Mouse (Mus musculus): ENCODE measurements around the gene Nat10. TPM values are rescaled to one million over a fixed set of nuclear protein-coding genes. Genes with fewer than 3 reads are reported as not detected.

Gene Nat10
- polyA plus RNA-seq, 1 experiment: 34.1 TPM

DNA sequence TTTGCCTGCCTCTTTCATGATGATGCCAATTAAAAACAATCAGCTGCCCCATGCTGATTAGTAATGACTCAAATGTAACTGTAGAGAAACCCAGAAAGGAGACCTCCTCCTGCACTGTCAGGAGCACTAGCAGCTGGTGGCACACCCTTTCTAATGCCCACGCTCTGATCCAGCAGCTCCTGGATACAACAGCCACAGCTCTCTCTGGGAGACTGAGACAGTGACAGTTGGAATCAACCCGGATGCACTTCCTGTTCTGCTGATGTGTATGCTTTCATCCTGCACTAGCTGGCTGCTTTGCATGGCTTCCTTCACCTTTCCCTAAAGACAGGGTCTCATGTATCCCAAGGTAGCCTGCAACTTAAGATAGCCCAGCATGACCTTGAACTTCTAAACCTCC, 15.0 kb downstream of the Nat10 start:
- no peak for DNase-seq (ENCODE audit: low spot score)

DNA sequence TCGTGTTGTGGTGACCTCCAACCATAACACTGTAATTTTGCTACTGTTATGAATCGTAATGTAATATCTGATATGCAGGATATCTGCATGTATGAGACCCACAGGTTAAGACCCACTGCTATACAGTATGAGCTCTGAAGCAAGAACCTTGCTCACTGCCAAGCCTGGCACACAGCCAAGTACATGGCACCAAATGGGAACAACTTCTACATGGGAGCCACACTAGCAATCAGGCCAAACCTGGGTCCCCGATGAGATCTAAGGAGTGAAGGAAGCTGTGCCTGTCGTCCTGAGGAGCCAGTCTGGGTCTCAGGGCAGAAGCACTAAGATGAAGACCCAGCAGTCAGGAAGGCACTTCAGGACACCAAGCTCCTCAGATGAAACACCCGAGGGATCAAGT, 15.6 kb downstream of the Nat10 start:
- DNase-seq (ENCODE audit: low spot score): peak; percentile 18

DNA sequence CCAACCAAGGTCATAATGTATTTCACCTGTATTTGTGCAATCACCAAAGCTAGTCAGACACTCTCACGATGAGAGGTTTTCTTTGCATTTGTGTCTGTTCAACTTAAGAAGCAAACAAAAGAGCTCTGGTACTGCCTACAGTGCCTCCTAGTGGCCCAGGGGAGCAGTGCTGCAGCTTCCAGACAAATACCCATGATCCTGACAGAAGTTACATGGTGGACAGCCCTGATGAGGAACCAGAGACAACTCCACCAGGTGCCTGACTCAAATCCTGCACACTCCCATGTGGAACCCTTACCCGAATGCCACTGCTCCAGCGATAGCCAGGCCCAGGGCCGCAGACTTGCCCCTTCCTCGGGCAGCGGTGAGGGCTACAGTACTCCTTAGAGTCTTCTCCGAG, 17.1 kb downstream of the Nat10 start:
- DNase-seq (ENCODE audit: low spot score): no peak

DNA sequence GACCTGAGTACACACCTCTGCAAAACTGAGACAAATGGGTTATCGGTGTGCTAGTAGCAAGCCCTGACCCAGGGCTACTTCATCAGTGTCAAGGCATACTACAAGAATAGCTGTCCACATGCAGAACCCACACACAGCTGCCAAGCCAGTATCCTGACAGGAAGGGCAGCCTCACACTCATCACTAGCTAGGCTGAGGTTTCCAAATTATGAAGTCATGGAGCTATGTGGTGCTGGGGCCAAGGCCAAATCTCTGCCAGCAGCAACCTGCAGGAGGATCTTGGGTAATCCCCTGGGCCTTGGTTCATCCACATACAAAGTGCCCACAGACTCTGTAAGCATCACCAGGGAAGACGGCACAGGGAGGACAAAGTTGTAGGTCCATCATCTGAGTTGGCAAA, 17.5 kb downstream of the Nat10 start:
- DNase-seq (ENCODE audit: low spot score): peak; percentile 14

DNA sequence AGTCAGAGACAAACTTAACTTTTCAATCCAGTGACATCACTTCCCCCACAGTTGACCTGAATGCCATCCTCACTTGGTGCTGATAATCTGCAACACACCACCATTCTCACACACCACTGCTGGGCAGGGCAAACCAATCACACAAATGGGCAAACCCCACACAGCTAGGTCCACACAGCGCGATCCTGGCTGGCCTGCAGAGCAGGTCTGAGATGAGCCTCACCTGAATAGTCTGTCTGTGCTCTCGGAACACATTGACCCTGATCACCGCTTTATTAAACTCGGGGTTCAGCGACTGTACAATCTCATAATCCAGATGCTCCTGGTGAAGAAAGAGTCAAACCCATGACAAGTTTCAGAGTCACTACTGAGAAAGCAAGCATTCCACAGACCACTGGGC, 18.2 kb downstream of the Nat10 start:
- peak; percentile 11 for DNase-seq (ENCODE audit: low spot score)

DNA sequence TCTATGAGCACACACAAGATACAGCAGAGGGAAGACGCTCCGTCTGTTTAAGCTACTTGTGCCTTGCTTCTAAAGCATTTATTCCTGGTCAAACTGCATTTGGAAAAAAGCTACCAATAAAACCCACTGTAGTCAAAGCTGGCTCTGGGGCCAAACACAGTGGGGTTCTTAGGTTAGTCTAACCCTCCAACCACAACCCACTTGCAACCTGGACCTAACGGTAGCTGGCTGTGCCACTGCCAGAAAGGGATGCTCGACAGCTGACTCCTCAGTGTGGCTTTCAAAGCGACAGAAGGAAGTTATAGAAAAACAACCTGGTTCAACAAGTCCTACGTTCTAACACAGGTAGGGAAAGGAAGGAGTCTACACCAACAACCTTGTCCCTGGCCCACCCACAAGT, 29.6 kb downstream of the Nat10 start:
- no peak for DNase-seq (ENCODE audit: low spot score)

DNA sequence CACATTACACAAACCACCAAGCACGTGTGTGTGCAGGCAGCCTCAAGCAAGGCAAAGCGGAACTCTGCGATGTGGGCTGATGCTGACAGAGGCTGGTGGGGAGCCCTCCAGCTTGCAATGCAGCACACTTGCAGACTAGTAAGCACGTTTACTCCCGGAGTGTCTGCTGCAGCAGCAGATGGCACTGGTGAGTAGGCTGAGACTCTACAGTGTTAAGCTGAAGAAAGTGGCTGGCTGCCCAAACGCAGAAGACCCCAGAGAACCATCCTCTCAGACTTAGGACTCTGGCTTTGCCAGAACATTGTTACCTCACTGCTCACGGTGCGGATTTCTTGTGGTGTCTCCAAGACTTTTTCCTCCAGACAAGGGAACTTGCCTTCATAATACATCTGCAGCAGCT, 30.1 kb downstream of the Nat10 start:
- DNase-seq (ENCODE audit: low spot score): no peak

DNA sequence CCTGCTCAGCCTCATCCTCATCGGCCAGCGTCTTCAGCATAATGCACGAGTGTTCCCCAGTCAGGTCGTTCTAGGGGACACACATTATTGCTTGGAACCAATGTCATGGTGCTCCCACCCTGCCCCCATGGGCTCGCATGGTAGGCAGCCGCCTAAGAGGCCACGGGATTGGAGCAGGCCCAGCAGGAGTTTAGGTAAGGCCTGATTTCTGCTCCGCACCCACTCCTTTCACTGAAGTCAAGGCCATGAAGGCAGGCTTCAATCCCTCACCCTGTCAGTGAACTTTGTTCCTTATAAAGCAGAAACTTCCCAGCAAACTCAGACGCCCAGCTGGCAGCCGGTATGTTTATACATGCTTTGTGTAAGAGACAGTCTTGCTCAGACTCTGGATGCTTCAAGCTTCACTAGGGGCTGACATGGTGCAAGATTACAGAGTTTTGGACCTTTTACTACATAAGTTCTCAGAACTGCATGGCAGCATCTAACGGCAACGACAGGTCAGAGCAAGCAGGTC, 33.0 kb downstream of the Nat10 start:
- no peak for DNase-seq (ENCODE audit: low spot score)

DNA sequence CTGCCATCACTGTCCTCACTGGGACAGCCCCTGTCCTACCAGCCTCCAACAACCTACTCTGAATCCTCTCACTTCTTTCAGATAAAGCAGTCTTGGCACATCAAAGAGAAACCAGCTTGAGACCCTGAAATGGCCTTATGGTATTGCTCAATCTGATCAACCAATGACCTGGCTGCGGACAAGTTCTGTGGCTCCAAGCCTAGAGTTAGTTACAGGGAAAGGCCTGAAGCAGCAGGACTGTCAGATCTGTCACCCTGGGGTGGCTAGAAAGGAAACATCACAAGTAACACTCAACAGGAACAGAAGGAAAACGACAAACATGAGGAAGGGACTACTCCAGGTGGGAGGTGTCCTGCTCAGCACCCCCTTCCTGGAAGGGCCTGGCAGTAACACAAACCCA, 36.5 kb downstream of the Nat10 start:
- DNase-seq (ENCODE audit: low spot score): no peak

DNA sequence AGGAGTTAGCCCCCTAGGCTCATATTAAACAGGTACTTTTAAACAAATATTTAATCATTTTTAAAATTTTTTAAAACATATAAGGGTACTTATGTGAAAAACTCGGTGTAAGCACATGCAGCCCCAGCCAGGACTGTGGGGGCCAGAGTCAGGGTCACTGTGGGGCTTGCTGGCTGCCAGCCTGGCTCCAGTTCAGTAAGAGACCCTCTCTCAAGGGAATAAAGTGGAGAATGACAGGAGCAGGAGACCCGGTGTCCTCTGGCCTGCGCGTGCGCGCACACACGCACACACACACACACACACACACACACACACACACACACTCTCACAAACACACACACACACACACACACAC, 41.8 kb downstream of the Nat10 start:
- no peak for DNase-seq (ENCODE audit: low spot score)

DNA sequence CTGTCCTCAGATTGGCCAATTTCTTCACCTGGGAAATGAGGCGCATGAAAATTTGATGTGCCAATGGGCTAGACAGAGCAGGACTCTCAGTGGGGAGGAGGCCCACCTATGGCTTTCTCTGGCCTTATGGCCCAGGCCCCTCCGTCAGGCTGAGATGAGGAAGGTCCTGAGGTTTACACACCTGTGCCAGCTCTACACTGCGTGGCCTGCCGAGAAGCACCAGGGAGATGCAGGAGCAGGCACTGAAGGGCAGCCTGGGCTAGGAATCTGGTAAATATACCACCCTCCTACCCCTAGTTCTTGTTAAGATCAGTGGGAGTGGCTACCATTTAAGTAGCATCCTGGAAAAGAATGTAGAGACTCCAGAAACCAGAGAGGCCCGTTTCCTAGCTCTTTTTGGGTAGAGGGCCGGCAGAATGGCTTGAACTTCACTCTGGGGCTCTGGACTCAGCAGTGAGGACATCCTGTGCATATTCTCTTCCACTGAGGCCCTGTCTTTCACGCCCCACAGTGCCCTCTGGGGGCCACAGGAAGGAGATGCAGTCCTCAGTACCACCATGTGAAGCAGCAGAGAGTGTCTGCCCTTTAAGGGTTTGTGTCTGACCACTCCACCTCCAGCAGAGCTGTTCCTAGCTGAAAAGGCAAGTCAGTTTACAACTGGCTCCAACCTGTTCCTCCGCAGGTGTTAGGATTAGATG, 42.3 kb downstream of the Nat10 start:
- DNase-seq (ENCODE audit: low spot score): peak; percentile 41

DNA sequence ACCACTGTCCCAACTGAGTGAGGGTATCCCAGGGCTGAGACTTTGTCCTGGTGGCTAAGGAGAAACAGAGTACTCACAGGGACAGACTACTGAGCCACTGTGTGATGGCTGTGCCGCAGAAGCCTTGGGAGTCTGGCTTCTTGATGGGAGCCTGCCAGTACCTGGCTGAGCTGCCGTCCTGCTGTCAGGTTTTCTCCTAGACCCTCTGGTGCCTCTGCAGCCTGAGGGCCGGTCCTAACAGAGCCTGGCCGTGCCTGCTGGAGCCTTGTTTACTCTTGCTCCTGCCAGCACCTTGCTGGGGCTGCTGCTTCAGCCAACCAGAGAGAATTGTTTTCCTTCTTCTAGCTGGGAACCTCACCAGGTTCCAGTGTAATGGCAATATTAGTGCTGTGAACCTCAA, 46.7 kb downstream of the Nat10 start:
- no peak for DNase-seq (ENCODE audit: low spot score)

DNA sequence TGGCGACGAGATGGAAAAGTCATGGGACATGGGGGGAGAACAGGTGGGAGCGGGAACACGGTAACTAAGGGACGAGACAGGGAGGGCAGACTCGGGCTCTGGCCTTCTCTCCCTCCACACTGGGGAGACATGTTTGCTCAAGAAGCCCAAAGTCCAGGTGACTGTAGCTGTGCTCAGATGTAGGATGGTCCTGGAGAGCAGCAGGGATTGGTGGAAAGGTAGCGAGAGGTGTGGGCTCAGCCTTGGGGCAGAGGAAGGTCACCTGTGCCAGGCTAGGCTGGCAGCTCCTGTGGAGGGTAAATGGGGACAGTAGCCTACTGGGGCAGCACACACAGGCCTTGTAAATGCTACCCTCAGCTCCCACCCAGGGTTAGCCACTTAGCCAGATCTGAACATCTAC, 47.2 kb downstream of the Nat10 start:
- no peak for DNase-seq (ENCODE audit: low spot score)

DNA sequence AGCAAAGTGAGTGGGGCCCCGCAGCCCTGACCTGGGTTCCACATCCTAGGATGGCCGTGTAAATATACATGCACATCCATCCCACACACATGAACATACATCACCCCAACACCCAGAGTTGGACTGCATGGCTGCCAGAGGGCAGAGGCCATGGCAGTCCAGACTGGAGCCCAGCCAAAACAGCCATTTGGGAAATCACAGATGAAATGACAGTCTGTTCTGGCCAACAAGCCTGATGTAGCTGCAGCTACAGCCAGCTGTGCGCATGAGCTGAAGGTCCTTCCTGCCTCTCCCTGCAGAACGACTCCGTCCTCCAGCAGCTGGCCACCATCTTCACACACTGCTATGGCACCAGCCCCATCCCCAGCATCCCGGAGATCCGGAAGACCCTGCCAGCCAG, 50.2 kb downstream of the Nat10 start:
- no peak for DNase-seq (ENCODE audit: low spot score)

DNA sequence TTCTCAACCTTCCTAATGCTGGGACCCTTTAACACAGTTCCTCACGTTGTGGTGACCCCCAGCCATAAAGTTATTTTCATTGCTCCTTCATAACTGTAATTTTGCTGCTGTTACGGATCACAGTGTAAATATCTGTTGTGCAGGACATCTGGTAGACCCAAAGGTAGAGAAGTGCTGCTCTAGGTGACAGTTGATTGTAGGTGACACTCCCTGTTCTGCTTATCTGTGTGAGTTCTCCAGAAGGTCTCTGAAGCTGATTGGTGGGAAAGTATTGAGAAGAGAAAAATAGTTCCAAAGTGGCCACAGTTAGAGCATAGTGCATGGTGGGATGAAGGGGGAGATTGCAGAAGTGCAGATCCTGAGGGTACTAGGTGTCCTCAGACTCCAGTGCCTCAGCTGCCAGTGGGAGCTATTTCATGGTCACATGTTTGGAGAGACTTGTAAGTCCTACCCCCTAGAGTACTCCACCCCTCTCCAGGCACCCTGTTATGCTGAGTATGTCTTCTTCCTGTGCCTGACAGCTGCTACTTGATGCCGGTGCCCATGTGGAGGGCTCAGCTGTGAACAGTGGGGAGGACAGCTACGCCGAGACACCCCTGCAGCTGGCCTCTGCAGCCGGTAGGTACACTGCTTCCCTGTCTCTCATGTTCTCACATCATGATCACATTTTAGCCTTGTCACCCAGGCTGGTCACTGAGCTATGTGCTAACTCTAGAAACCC, 53.9 kb downstream of the Nat10 start:
- DNase-seq (ENCODE audit: low spot score): no peak

DNA sequence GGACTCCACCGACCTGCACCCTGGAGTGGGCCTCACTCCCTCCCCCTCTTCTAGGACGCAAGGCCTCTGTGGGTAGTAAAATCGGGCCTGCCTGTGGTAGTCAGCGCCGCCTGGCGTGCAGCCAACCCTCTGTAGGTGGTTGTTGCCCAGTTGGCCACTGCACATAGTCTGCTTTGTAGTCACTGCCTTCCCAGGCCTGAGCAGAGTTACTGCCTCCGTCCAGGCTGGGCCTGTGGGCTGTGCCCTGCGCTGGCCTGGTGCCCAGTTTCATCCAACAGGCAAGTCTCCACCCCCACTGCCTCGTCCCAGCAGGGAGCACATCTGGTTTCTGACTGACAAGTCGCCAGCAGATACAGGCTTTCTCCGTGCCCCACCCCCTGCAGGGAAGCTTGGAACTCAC, 54.8 kb downstream of the Nat10 start:
- DNase-seq (ENCODE audit: low spot score): peak; percentile 32

DNA sequence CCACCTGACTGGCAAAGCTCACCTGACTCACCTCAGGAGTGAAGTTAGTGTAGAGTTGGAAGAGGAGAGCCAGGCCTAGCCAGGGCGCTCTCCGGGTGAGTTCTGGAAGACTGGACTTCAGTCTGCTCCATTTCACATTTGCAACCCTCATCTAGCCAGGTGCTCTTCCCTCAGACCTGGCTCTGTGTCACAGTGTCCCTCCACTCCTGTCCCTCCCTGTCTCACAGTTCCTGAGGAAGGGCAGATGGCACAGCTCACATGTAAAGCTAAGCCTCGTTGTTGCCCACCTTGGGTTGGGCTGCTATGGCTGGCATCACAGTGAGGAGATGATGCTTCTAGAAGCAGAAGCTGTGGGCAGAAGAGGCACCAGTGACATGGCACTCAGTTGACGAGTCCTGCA, 55.2 kb downstream of the Nat10 start:
- no peak for DNase-seq (ENCODE audit: low spot score)

DNA sequence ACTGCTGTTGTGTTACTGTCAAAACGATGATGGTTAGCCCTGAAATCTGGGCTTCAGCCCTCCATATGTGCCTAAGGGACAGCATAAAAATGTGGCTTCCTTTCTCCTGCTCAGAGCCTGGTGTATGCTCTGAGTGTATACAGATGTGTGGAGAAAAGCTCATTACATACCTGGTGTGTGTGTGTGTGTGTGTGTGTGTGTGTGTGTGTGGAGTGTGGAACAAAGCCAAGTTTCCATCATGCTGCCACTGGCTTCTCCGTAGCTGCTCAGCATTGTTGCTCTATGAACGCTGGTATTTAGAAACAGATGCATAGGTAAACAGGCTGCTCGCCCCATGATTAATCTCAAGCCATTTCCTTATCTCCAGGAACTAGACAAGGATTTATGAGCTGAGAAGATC, 57.2 kb downstream of the Nat10 start:
- no peak for DNase-seq (ENCODE audit: low spot score)

DNA sequence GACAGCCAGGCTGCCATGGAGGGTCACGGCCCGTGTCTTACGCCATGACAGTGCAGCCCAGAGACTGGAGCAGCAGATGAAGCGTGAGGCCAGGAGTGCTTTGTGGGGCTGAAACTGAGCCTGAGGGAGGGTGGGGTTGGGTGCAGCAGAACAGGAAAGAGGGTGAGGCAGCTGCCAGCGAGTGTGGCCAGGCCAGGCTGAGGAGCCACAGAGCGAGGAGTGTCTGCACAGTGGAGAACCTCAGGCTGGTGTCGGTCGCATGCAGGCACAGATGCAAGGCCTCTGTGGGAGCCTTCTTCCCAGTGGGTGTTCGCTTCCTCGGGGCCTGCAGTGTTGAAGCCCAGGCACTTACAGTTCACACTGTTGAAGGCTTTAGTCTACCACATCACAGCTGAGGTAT, 57.7 kb downstream of the Nat10 start:
- no peak for DNase-seq (ENCODE audit: low spot score)

DNA sequence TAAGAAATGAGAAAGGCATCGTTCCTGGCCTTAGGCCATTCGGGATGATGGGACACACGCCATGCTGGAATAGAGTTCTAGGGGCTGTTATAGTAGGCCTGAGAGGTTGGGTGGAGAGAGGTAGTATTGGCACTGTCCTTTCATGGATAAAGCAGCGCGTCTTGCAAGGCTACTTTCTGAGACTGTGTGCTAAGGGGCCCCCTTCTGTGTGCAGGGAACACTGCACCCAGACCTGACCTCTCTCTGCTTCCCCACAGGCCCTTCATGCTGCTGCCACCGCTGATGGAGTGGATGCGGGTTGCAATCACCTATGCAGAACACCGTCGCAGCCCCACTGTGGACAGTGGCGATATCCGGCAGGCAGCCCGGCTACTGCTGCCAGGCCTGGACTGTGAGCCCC, 60.6 kb downstream of the Nat10 start:
- DNase-seq (ENCODE audit: low spot score): no peak

DNA sequence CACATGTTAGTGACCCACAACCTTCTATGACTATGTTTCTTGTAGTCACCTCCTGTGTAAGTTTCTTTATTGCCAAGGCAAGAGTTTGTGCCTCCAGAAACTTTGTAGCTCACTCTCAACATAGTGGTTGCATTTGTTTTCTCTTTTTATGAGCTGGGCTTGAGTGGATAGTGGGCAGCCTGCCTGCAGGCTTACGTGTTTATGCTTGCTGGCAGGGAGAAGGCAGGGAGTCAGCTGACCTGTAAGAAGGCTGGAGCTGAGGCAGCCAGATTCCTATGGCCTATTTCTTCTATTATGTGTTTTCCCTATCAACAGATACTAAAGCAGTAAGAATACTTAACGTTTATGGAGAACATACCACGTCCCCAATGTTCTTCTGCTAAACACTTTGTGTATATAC, 64.9 kb downstream of the Nat10 start:
- DNase-seq (ENCODE audit: low spot score): no peak

DNA sequence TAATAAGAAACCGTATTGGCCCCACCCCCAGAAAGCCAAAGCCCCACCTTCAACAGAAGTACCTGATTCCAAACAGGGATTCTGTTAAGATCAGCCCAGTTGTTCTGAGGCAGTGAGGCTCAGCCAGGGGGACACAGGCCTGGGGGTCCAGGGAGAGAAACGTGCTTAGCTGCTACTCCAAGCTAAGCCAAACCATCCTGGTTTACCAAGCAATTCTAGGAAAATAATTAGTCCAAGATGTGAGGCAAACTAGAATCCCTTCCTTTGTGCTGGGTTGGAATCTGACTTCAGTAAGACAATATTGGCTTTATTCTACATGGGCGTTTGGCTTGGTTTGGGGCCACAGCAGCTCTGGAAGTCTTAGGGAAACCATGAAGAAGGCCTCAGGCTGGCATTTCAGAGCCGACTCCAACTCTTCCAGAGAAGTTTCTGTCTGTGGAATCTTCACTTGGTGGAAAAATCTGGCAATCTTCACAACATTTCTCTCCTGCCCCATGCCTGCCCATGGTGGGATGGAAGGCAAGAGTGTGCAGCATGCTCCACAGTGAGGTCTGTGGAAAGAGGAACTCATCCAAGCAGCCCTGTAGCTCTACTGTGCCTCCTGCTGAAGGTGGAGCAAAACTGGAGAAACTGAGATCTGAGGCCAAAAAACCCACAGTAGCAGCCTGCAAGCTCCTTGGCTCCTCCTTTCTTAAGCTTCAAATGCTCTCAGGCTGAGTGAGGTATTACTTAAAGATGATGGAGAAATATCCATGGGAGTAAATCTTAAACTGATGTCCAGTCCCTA, 66.1 kb downstream of the Nat10 start:
- DNase-seq (ENCODE audit: low spot score): no peak

DNA sequence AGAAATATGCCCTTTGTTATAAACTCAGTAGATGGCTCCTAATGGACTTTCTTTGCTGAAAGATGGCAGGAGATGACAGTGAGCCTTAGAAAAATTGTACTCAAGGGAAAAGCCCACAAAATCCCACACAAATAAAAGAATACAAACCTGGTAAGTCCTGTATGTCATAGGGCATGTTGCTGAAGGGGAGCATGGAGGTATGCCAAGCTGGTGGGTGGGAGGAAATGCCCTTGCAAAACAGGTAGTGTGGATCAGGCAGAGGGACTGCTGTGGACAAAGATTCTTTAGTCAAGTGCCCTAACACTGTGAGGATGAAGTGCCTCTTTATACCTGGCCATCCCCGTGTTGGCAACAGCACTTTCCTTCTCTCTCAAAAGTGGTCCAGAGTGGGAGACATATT, 68.3 kb downstream of the Nat10 start:
- no peak for DNase-seq (ENCODE audit: low spot score)

Measured in urinary bladder, adult 2 months (tissue).